Mouse (Mus musculus): Measurements from ENCODE around the gene Cxcl12.

DNA sequence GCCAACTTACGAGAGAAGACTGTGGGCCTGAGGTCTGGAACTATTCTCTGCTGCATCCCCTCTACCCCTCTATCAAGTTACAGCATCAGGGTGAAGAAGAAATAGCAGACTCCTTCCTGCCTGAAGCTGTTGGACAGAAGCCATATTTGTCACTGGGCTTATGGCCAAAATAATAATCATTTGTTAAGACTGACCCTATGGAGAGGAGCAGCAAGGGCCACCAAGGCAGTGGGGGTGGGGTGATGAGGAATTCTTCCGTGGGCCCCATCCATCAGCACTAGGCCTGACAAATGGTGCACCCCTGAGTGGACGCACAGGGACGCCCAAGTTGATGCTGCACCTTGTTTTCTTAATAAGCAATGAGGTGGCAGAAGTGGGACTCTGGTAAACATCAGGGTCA lies 38.9 kb upstream of the Cxcl12 start:
- TF ChIP-seq CTCF (IDR thresholded peaks at IDR 0.05; ENCODE audit: low read depth, low read length) (no peak), POLR2A (IDR thresholded peaks at IDR 0.05; ENCODE audit: borderline replicate concordance, low read depth, low read length) (no peak)
